Mouse (Mus musculus) megakaryocyte, adult 5-6 weeks (primary cell): ENCODE results near the gene Catsperg1. TPM values are rescaled to one million over a fixed set of nuclear protein-coding genes. Genes with fewer than 3 reads are reported as not detected.

ENCODE experiments used
- ATAC-seq: 2 replicates; pipeline ENCODE4 v1.8.0; 2016; ENCODE audit warnings: mild to moderate bottlenecking, inconsistent platforms; ENCODE audit not compliant: poor library complexity, severe bottlenecking
- total RNA-seq, 2 experiments: library from RNA; stranded (forward) in 1 of 2; stranded (reverse) in 1 of 2; fragments of 153-499, 151-499 nt in 1 of 2; fragments of 221-1000, 200-1000 nt in 1 of 2; gene quantifications; 2 replicates each; pipeline versions ENCODE4 v1.2.3 to v1.2.4; 2015 to 2017

The Catsperg1 gene
- total RNA-seq, 2 experiments from 2014 or later = 3.8 to 7.5 TPM

GRCm38 (mm10) chr7:29172390-29173016 lies 41.3 kb downstream of the Catsperg1 start:
- ATAC-seq = no peak

DNA sequence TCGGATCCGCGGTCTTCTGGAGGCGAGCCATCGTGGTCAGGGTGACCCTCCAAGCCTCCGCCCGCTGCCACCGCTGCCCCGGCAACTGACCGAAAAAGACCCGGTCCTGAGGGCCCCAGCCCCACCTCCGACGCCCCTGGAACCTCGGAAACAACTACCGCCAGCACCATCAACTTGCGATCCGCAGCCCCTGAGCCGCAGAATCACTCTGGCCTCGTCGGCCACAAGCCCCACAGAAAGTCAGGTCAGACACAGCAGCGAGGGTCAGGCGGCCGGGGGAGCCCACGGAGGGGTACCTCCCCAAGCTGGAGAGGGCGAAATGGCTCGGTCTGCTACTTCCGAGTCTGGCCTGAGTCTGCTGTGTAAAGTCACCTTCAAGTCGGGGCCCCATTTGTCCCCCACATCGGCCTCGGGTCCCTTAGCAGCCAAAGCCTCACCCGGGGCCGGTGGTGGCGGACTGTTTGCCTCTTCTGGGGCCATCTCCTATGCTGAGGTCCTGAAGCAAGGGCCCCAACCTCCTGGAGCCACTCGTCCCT lies 42.2 kb downstream of the Catsperg1 start:
- ATAC-seq = no peak

- ATAC-seq = peak; percentile 71
Measured at GRCm38 (mm10) chr7:29170755-29171561, 42.9 kb downstream of the Catsperg1 start.

DNA sequence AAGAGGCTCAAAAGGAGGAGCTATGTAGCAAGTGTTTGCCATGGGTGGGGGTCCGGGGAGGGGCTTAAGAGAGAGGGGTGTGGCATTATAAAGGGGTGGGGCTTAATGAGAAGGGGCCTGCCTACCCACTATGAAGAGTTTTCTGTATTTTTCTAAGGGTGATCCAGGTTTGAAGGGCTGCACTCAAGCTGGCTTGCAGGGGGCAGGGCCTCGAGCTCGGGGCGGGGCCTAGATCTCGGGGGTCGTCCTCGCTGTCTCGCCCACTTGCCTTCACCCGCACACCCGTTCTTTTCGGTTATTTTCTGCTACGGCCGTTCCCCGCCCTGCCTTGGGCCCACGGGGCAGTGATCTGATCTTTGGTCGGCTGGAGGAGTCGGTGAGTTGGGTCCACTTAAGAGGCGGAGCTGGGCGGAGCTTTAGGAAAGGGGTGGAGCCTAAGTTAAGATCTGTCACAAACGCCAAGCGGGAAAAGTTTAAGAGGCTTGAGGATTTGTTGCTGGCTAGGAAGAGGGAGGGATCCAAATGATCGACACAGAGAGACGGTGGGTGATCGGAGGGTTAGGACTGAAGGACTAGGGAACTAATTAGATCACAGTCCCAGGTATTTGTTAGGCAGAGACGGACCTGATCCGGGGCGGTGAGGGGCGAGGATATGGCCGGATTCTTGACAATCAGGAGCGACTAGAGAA lies 43.6 kb downstream of the Catsperg1 start, which contains the start of the genes Ggn and Spred3:
Ggn (plus strand) TSS at position 145 of the 689 bp plus-strand sequence.
Spred3 (minus strand) TSS at position 346 of the 689 bp plus-strand sequence.
- ATAC-seq = peak; percentile 70

DNA sequence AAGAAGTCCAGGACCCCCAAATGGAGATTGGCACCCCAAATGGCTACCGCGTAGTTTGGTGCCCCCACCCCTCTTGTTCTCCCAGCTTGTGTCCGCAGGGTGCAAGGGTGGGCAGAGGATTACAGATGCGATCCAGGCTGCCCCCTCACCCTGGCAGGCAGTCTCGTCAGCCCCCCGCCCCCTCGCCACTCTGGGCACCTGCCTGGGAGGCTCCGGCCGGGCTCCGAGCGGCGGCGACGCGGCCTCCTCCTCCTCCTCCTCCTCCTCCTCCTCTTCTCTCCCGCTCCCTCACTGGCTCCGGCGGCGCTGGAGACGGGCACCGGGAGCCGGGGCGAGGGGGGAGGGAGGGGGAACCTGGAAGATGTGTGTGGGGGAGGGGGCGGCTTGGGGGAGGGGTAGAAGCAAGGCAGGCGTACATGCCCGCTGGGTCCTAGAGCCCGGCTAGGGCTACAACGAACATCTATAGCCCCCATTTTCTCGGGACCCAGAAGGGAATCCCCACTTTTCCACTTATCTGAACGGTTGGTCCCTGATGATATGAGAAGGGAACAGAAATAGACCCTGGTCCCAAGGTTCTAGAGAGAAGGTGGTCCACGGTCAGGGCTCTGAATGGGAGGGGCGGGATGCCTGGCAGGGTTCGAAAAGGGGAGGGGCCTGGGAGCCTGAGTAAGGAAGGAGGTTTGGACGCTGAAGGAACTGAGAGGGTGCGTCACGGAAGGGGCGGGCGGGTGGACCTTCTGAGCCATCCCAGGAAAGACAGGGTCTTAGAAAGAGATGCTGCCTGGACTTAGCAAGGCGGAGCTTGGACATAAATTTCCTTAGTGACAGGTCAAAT lies 44.4 kb downstream of the Catsperg1 start:
- 0 out of 2 replicates have a peak, but pooled peaks have one; percentile 28 for ATAC-seq

DNA sequence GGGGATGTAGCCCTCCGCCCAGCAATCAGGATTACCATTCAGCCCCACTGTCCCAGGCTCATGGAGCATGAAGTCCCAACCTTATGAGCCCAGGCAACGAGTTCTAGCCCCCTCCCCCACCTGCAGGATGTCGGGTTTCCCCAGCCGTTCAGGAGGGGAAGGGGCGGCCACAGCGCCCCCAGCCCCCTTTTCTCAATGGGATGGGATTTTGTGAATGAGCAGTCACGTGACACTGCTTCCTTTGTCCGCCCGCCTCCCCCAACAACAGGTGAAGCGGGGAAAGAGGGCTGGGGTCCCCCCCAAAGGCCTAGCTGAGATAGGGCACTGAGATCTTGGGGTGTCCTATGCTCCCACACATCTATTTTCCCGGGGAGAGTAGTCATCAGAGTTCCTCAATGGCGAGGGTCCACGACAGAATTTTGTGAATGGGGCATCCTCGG lies 45.0 kb downstream of the Catsperg1 start:
- no peak for ATAC-seq

GRCm38 (mm10) chr7:29168121-29168695 lies 45.6 kb downstream of the Catsperg1 start:
- ATAC-seq = no peak

GRCm38 (mm10) chr7:29167656-29168055 lies 46.2 kb downstream of the Catsperg1 start:
- ATAC-seq = no peak

DNA sequence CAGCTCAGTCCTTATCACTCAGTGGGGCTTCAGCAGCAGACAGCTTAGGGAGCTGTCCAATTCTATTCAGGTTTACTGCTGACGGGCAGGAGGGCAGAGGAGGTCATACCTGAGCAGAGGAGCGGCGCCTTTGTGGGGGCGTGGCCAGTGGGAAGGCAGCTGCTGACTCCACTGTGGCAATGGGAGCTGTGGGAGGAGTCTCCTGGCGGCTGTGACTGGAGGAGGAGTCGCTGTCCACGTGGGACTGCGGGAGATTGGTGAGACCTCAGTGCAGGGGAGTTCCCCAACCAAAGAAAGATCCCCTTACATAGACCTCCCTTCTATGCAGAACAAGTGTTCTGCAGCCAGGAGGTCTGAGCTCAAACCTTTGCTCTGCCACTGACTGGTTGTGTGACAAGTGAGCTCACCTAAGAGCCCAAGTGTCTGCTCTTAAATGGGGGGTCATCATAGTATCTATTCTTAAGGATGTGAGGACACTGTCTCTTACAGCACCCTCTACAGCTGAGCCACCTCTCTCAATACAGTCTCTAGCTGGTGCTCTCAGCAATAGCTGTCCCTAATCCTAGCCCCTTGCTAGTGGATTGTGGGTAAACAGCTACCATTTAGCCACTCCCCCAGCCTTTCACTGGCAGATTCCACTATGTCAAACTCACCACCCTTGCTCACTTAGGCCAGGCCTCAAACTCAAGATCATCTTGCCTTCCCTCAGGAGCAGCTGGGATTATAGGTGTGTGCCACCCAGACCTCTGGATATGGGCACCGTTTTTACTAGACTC lies 50.9 kb downstream of the Catsperg1 start:
- peak; percentile 69 for ATAC-seq

GRCm38 (mm10) chr7:29162294-29162693 lies 51.5 kb downstream of the Catsperg1 start:
- ATAC-seq = no peak

DNA sequence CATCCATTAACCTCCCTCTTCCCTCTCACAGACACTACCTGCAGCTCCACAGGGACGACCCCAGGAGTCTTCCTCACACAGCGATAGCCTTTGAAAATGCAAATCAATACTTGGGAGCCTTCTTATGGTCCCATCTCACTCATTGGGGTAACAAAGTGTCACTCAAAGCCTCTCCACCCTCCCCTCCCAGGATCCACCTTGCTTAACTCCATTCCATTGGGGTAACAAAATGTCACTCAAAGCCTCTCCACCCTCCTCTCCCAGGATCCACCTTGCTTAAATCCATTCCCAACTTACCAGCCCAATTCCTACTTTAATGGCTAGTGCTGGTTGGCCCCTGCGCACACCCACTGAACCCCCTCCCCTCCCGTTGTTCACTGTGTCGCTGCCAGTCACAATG lies 55.6 kb downstream of the Catsperg1 start:
- ATAC-seq = no peak

GRCm38 (mm10) chr7:29155838-29156782 lies 57.7 kb downstream of the Catsperg1 start, which contains the start of gene Fam98c:
Fam98c (minus strand) TSS chr7:29156234.
- ATAC-seq = peak; percentile 89

DNA sequence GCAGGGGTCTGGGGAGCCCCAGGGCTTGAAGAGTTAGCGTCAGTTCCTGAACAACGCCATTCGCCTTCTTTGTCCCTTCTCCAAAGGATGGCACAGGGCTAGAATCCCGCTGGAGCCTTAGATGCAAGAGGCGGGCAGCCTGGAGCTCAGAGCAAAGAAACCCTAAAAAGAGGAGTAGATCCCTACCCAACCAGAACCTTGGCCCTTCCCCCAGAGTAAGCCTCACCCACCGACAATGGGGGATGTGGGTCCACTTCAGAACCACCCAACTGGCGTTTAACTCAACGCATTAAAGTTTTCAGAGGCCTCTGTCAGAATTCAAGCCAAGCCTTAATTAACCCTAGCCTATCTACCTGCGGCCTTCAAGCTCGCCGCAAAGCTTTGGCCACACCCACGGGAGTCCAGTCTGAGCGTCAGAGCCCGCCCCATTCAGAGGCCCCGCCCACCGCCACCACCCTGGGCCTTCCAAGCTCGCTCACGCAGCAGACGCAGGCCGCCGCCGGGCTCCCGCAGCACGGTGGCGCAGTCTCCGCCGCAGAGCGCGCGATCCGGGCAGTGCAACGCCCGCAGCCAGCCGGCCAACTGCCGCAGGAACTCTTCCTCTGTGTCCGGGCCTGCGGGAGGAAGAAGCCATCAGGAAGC lies 58.5 kb downstream of the Catsperg1 start:
- peak; percentile 82 for ATAC-seq

- no peak for ATAC-seq
Measured at GRCm38 (mm10) chr7:29154018-29154720, 59.7 kb downstream of the Catsperg1 start.

DNA sequence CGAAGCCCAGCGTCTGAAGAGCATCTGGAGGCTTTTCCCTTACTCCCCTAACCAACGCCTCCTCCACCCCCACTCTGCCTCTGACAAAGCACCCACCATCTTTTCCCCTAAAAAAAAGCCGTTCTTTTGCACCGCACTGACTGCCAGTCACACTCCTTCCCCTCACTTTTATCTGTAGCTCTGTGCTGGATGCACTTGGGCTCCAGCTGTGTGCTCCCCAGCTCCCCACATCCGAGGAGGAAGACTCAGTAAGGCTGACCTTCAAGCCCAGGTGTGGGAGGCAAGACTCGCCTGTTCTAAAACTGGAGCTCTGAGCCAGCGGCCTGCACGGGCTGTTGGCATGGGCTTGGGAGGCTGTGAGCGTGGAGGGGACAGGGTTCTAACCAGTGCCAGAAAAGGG lies 62.3 kb downstream of the Catsperg1 start:
- no peak for ATAC-seq

- no peak for ATAC-seq
Measured at GRCm38 (mm10) chr7:29148771-29149170, 65.1 kb downstream of the Catsperg1 start.
